Mouse (Mus musculus) embryonic fibroblast, embryonic 13.5 days (primary cell): ENCODE measurements around the gene Cacnb2. TPM values are rescaled to one million over a fixed set of nuclear protein-coding genes. Genes with fewer than 3 reads are reported as not detected.

Experiments
- H3K27ac ChIP-seq: 2 replicates; pipeline ENCODE4 v1.5.1; 2012; ENCODE audit warnings: low read length, control low read depth, inconsistent platforms; ENCODE audit not compliant: insufficient read depth
- H3K4me1 ChIP-seq: 2 replicates; pipeline ENCODE4 v1.6.1; 2011; ENCODE audit warnings: low read length; ENCODE audit not compliant: control insufficient read depth, insufficient read depth
- H3K4me3 ChIP-seq: 2 replicates; pipeline ENCODE4 v1.5.1; 2011; ENCODE audit warnings: mild to moderate bottlenecking, control low read depth, low read length; ENCODE audit not compliant: insufficient read depth
- CTCF ChIP-seq: IDR thresholded peaks from 2 replicates; pipeline ENCODE4 v1.5.1; 2011; ENCODE audit warnings: mild to moderate bottlenecking, control low read depth, low read length, moderate library complexity, borderline replicate concordance; ENCODE audit not compliant: insufficient read depth
- POLR2A ChIP-seq: IDR thresholded peaks from 2 replicates; pipeline ENCODE4 v1.6.1; 2011; ENCODE audit warnings: low read depth, mild to moderate bottlenecking, control low read depth, low read length, moderate library complexity
- polyA plus RNA-seq: library from polyadenylated mRNA; stranded (reverse); fragments of >200 nt; gene quantifications from 2 replicates; pipeline ENCODE4 v1.2.4, GENCODE M21; 2011; ENCODE audit warnings: low read depth; ENCODE audit not compliant: missing spikeins, insufficient read length

Gene Cacnb2
- polyA plus RNA-seq, 1 experiment = 5.1 TPM

- H3K4me1 ChIP-seq = no peaks in the 10 kb centered on the region; the same call in 1 of the 2 replicates
- TF ChIP-seq POLR2A = no peak
- TF ChIP-seq CTCF = no peak
These were observed 339.4 kb downstream of the Cacnb2 start for GRCm38 (mm10) chr2:14942261-14942660.

GRCm38 (mm10) chr2:14943691-14944357 is 340.9 kb downstream of the Cacnb2 start:
- H3K4me3 ChIP-seq = no peak overlapping the region
- H3K4me1 ChIP-seq = no peaks in the 10 kb centered on the region
- TF ChIP-seq POLR2A (no peak), CTCF (no peak)
- no peak overlapping the region for H3K27ac ChIP-seq

More at GRCm38 (mm10) chr2:14942261-14942660, 339.4 kb downstream of the Cacnb2 start:
- Histone ChIP-seq H3K4me3 (no peak overlapping the region), H3K27ac (no peak overlapping the region)

GRCm38 (mm10) chr2:14953090-14953489 is 350.2 kb downstream of the Cacnb2 start:
- Histone ChIP-seq H3K4me1 (no peaks in the 10 kb centered on the region), H3K4me3 (no peak overlapping the region), H3K27ac (no peak overlapping the region)
- TF ChIP-seq POLR2A (no peak), CTCF (no peak)

GRCm38 (mm10) chr2:14960963-14961488 is 358.1 kb downstream of the Cacnb2 start:
- H3K4me1 ChIP-seq = no peaks in the 10 kb centered on the region
- TF ChIP-seq POLR2A = no peak
- H3K27ac ChIP-seq = no peak overlapping the region
- H3K4me3 ChIP-seq = no peak overlapping the region

GRCm38 (mm10) chr2:14961493-14961892 is 358.6 kb downstream of the Cacnb2 start:
- Histone ChIP-seq H3K4me1 (no peaks in the 10 kb centered on the region), H3K4me3 (no peak overlapping the region), H3K27ac (no peak overlapping the region)
- no peak for TF ChIP-seq CTCF
- no peak for TF ChIP-seq POLR2A

GRCm38 (mm10) chr2:14984029-14984428 is 381.1 kb downstream of the Cacnb2 start:
- TF ChIP-seq POLR2A (no peak), CTCF (no peak)
- H3K4me1 ChIP-seq = no peaks in the 10 kb centered on the region
- no peak overlapping the region for H3K27ac ChIP-seq

GRCm38 (mm10) chr2:14988451-14988850 is 385.6 kb downstream of the Cacnb2 start:
- no peak overlapping the region for H3K4me3 ChIP-seq
- TF ChIP-seq CTCF = no peak
- TF ChIP-seq POLR2A = no peak
- no peaks in the 10 kb centered on the region for H3K4me1 ChIP-seq
- no peak overlapping the region for H3K27ac ChIP-seq

More at GRCm38 (mm10) chr2:14984029-14984428, 381.1 kb downstream of the Cacnb2 start:
- H3K4me3 ChIP-seq = no peak overlapping the region

- Histone ChIP-seq H3K27ac (no peak overlapping the region), H3K4me3 (no peak overlapping the region), H3K4me1 (no peaks in the 10 kb centered on the region)
- TF ChIP-seq CTCF = no peak
- no peak for TF ChIP-seq POLR2A
These were observed 386.5 kb downstream of the Cacnb2 start for GRCm38 (mm10) chr2:14989350-14989749.

GRCm38 (mm10) chr2:14992531-14992930 is 389.6 kb downstream of the Cacnb2 start:
- Histone ChIP-seq H3K4me1 (no peaks in the 10 kb centered on the region), H3K27ac (no peak overlapping the region), H3K4me3 (no peak overlapping the region)
- TF ChIP-seq CTCF = no peak
- no peak for TF ChIP-seq POLR2A

- H3K4me3 ChIP-seq = no peak overlapping the region
- H3K27ac ChIP-seq = no peak overlapping the region
- H3K4me1 ChIP-seq = no peaks in the 10 kb centered on the region
- TF ChIP-seq POLR2A (no peak), CTCF (no peak)
These were observed 393.1 kb downstream of the Cacnb2 start for GRCm38 (mm10) chr2:14996036-14996435.

- TF ChIP-seq CTCF (no peak), POLR2A (no peak)
- H3K4me1 ChIP-seq = no peaks in the 10 kb centered on the region
These were observed 394.9 kb downstream of the Cacnb2 start for GRCm38 (mm10) chr2:14997836-14998235.

More at GRCm38 (mm10) chr2:14997836-14998235, 394.9 kb downstream of the Cacnb2 start:
- no peak overlapping the region for H3K27ac ChIP-seq
- no peak overlapping the region for H3K4me3 ChIP-seq
